Mouse (Mus musculus): ENCODE data around the gene Ifitm6.
"Not testable (repeated sequence)": the region's sequence is repeated elsewhere in the genome, so short reads cannot be mapped to it uniquely, and the experiment has no call there.

Gene Ifitm6

GRCm38 (mm10) chr7:140968710-140969109 lies 49.0 kb downstream of the Ifitm6 start:
- not testable (repeated sequence) for DNase-seq

DNA sequence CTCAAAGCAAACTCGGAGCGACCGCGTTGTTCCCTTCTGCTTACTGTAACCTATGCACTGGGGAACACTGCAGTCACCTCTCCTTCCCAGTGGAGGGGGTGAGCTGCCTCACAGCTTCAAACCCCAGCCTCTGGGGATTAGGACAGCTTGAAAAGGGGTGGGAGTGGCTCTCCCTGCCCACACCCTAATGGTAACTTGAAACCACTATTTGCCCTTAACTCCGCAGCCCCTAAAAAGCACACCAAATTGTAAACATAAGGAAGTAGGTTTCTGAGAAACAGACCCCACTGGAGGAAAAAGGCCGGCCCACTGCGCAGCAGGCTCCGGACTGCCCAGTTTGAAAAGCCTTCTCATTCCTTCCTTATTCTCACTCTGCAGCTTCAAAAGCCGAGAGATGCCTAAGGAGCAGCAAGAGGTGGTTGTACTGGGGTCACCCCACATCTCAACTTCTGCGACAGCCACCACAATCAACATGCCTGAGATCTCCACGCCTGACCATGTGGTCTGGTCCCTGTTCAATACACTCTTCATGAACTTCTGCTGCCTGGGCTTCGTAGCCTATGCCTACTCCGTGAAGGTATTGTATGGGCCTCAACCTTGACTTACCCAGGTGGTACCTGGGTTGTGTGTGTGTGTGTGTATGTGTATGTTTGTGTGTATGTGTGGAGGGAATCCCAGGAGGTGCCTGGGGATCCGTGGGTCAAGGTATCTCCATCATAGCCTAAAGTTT lies 49.7 kb downstream of the Ifitm6 start:
- DNase-seq = no peak

- no peak for DNase-seq
Measured at GRCm38 (mm10) chr7:140966921-140967320, 50.8 kb downstream of the Ifitm6 start, which contains the start of gene Ifitm1. TSS of gene Ifitm1 (plus strand) at chr7:140967221.
